Mouse (Mus musculus) forebrain, postnatal 0 days (tissue): ENCODE results near the gene Cbl. TPM values are rescaled to one million over a fixed set of nuclear protein-coding genes. Genes with fewer than 3 reads are reported as not detected.
A peak's percentile ranks its signal among the peaks of the same experiment; 100 is the strongest.

ENCODE experiments used
- ATAC-seq: fragments of 200-750 bp; cut with Nextera tagmentation; 2 replicates; pipeline ENCODE4 v1.8.0; 2017; ENCODE audit warnings: mild to moderate bottlenecking, moderate library complexity
- DNase-seq: peaks from one replicate; pipeline ENCODE4 v3.0.0-alpha.2; 2015
- H3K27ac ChIP-seq: fragments of 300-500 bp; sonication (generic); 2 replicates; pipeline ENCODE4 v1.5.1; 2014; ENCODE audit warnings: low read depth, mild to moderate bottlenecking, antibody characterized with exemption, low read length, moderate library complexity, mixed read lengths
- H3K27me3 ChIP-seq: fragments of 300-500 bp; sonication (generic); 2 replicates; pipeline ENCODE4 v1.6.1; 2014; ENCODE audit warnings: mild to moderate bottlenecking, low read length, mixed read lengths; ENCODE audit not compliant: insufficient read depth
- H3K36me3 ChIP-seq: fragments of 300-500 bp; sonication (generic); 2 replicates; pipeline ENCODE4 v1.6.1; 2014; ENCODE audit warnings: mild to moderate bottlenecking, moderate library complexity; ENCODE audit not compliant: insufficient read depth
- H3K4me1 ChIP-seq: fragments of 300-500 bp; sonication (generic); 2 replicates; pipeline ENCODE4 v1.6.1; 2014; ENCODE audit warnings: antibody characterized with exemption; ENCODE audit not compliant: insufficient read depth
- H3K4me2 ChIP-seq: fragments of 300-500 bp; sonication (generic); 2 replicates; pipeline ENCODE4 v1.6.1; 2014; ENCODE audit warnings: low read depth, mild to moderate bottlenecking, moderate library complexity
- H3K4me3 ChIP-seq: fragments of 300-500 bp; sonication (generic); 2 replicates; pipeline ENCODE4 v1.5.1; 2014; ENCODE audit warnings: low read depth, low read length, mixed read lengths
- H3K9ac ChIP-seq: fragments of 300-500 bp; sonication (generic); 2 replicates; pipeline ENCODE4 v1.6.1; 2014; ENCODE audit warnings: mild to moderate bottlenecking
- H3K9me3 ChIP-seq: fragments of 300-500 bp; sonication (generic); 2 replicates; pipeline ENCODE4 v1.6.1; 2016; ENCODE audit warnings: low read length
- CTCF ChIP-seq: sonication (generic); IDR thresholded peaks from 2 replicates; pipeline ENCODE4 v1.5.1; 2016; ENCODE audit warnings: antibody characterized with exemption, control low read depth, low read depth
- WGBS: fragments of 180-500 bp; shearing (Covaris S2); extraction: QIAGEN DNeasy Blood & Tissue Kit; methylation state at CpG from one replicate; pipeline ENCODE4 v1.1.7; 2014; 5-methylcytosine and 5-hydroxymethylcytosine counted together
- polyA plus RNA-seq: library from polyadenylated mRNA; unstranded; fragments of >200 nt; fragmentation: Nextera tagmentation; extraction: Ambion mirVana; gene quantifications from 2 replicates; pipeline ENCODE4 v1.2.1, GENCODE M21; 2015
- total RNA-seq: library from RNA; depleted of rRNA; stranded (reverse); fragments of >200 nt; gene quantifications from 2 replicates; pipeline ENCODE4 v1.2.3, GENCODE M21; 2014

The Cbl gene
- total and polyA plus RNA-seq, 2 experiments from 2014 or later = 14.4 to 24.4 TPM

DNA sequence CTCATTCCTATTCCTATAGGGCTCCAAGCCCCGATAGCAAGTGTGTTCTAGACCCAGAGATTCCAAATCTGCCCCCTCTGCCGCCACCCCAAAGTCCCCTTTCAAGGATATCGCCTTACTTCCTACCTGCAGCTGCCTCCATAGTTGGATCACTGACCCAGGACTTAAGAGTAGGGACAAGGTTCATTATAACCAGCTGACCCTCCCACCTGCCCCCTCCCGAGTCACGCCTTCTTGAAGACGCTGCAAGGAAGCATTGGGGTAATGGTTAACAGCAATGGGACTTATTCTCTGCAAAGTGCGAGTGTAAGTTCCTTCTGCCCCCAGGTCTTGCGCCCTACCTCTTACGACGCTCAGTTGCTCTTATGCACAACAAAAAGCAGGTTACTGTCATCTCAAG lies 17.5 kb upstream of the Cbl start, which contains the start of gene Pdzd3:
Gene Pdzd3, minus strand, starts transcription at position 158 of the 400 bp plus-strand sequence.
- H3K9me3 ChIP-seq = no peaks in the 10 kb centered on the region
- H3K27me3 ChIP-seq = no peaks in the 10 kb centered on the region
- no peaks in the 10 kb centered on the region; the same call in 1 of the 2 replicates for H3K36me3 ChIP-seq
- DNase-seq (no peak), ATAC-seq (no peak)
- H3K9ac ChIP-seq = no peak within 1 kb of the TSS
- 0 out of 2 replicates have a peak within 1 kb of the TSS, but pooled peaks have one; percentile 29 for H3K27ac ChIP-seq
- H3K4me2 ChIP-seq = no peak within 1 kb of the TSS
- H3K4me3 ChIP-seq = no peak within 1 kb of the TSS
- no peak for TF ChIP-seq CTCF
- 89% methylated on average over 10 of the region's 10 CpGs for WGBS
- H3K4me1 ChIP-seq = peaks cover 12% of the 10 kb centered on the region

DNA sequence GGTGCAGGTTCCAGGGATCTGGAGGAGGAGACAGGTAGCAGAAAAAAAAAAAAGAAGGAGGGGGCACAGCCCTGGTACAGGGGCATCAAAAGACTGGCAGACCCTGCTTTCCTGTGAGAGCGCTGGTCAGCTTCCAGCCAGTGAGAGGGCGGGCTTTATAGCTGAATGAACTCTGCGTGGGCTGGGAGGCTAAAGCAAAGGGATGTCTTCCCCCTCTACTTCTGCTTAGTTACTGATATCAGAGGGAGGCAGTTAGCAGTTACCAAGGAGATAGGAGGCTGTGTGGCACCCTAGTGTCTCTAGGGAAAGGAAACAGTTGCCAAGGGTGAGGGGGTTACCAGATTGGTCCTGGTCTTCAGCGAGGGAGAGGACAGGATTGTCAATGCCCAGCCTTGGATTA lies 16.6 kb upstream of the Cbl start:
- Histone ChIP-seq H3K9ac (no peak overlapping the region), H3K27me3 (no peaks in the 10 kb centered on the region), H3K9me3 (no peaks in the 10 kb centered on the region), H3K36me3 (no peaks in the 10 kb centered on the region; the same call in 1 of the 2 replicates), H3K4me1 (peaks cover 12% of the 10 kb centered on the region), H3K27ac (0 out of 2 replicates have a peak overlapping the region, but pooled peaks have one; percentile 29), H3K4me3 (no peak overlapping the region), H3K4me2 (no peak overlapping the region)
- WGBS = 34% methylated on average over 4 of the region's 4 CpGs
- DNase-seq = peak; percentile 45
- no peak for TF ChIP-seq CTCF
- ATAC-seq = peak; percentile 71

DNA sequence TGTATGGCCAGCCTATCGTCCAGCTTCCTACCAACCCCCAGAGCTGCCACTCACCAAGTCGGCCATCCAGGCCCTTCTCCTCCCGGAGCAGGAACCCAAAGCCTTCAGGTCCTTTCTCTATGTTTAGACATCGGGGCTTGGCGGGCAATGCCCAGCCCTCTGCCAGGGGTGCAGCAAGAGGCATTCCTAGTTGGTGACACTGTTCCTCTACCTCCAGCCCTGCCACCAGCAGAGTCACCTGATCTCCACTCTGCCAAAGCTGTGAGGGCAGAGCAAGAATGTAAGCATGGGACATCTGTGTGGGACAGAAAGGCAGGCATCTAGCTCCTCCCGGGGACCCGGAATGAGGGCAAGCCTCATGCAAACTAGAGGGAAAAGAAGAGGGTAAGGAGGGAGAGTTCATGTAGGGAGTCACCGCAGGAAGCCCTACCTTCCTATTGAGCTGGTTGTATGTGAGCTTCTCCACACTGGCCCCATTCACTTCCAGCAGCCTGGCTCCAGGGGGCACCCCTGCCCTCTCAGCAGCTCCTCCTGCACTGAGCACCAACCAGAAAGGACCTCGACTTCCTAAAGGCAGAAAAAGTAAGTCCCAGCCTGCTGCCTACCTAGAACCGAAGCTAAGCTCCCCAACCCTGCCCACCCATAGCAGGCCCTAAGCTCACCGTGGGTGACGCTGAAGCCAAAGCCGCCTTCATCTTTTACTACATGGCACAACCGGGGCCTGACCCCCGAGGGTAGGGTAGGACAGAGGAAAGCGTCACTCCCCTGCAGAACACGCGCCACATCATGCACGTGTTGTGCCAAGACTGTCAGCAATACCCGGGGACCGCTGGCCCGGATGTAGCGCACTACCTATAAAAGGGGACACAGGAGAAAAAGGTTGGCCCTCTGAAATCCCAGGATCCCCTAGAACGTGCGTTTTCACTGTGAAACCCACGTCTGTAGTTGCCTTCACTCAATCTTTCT lies 15.6 kb upstream of the Cbl start:
- WGBS = 50% methylated on average over 26 of the region's 26 CpGs
- H3K27ac ChIP-seq = 0 out of 2 replicates have a peak overlapping the region, but pooled peaks have one; percentile 29
- peak; percentile 62 for TF ChIP-seq CTCF
- H3K36me3 ChIP-seq = no peaks in the 10 kb centered on the region; the same call in 1 of the 2 replicates
- peak; percentile 81 for ATAC-seq
- no peak overlapping the region for H3K4me2 ChIP-seq
- H3K9me3 ChIP-seq = no peaks in the 10 kb centered on the region
- H3K27me3 ChIP-seq = no peaks in the 10 kb centered on the region
- no peak overlapping the region for H3K9ac ChIP-seq
- DNase-seq = peak; percentile 50
- no peak overlapping the region for H3K4me3 ChIP-seq
- peaks cover 4% of the 10 kb centered on the region; the same call in 1 of the 2 replicates for H3K4me1 ChIP-seq

DNA sequence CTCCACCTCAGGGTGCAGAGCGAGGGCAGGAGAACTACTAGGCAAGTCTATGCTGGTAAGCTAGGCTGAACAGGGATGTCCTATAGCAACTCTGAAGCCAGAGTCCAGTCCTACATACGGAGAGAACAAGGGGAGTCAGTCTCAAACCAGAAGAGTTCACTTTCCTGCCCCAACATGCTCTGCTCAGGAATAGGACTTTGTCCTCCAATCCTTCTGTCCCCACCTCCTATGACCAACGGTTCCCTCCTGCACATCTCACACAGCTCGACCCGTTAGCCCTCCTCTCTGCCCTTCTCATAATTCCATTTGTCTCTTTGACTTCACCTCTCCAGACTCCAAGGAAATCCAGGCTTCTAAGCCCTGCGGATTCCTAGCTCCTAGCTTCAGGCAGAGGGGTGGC lies 14.1 kb upstream of the Cbl start:
- H3K4me1 ChIP-seq = peaks cover 4% of the 10 kb centered on the region; the same call in 1 of the 2 replicates
- H3K9ac ChIP-seq = no peak overlapping the region
- H3K27ac ChIP-seq = no peak overlapping the region
- no peaks in the 10 kb centered on the region; the same call in 1 of the 2 replicates for H3K36me3 ChIP-seq
- TF ChIP-seq CTCF = no peak
- ATAC-seq (no peak), DNase-seq (no peak)
- 88% methylated on average over 6 of the region's 6 CpGs for WGBS
- H3K4me2 ChIP-seq = no peak overlapping the region
- H3K4me3 ChIP-seq = no peak overlapping the region
- H3K9me3 ChIP-seq = no peaks in the 10 kb centered on the region
- no peaks in the 10 kb centered on the region for H3K27me3 ChIP-seq

DNA sequence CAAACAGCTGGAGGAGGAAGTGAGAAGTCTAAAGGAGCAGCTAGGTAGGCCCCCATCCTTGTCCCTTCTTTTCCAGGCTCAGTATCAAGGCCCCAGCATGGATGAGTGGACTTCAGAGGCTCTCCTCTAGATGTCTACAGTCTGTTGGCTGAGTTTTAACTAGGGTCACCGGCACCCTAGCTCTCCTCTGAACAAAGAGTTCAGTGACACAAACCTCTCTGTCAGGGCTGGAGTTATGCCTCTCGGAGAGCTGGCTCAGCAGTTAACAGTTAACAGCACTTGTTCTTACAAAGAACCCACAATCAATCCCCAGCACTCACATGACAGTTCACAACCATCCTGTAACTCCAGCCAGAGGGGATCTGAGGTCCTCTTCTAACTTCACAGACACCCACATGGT lies 9.8 kb upstream of the Cbl start:
- Histone ChIP-seq H3K27me3 (no peaks in the 10 kb centered on the region), H3K36me3 (no peaks in the 10 kb centered on the region), H3K27ac (no peak overlapping the region), H3K4me1 (no peaks in the 10 kb centered on the region), H3K9me3 (no peaks in the 10 kb centered on the region), H3K4me3 (no peak overlapping the region), H3K9ac (no peak overlapping the region), H3K4me2 (no peak overlapping the region)
- TF ChIP-seq CTCF = no peak
- 61% methylated on average over 2 of the region's 2 CpGs for WGBS
- ATAC-seq = no peak
- DNase-seq = no peak

DNA sequence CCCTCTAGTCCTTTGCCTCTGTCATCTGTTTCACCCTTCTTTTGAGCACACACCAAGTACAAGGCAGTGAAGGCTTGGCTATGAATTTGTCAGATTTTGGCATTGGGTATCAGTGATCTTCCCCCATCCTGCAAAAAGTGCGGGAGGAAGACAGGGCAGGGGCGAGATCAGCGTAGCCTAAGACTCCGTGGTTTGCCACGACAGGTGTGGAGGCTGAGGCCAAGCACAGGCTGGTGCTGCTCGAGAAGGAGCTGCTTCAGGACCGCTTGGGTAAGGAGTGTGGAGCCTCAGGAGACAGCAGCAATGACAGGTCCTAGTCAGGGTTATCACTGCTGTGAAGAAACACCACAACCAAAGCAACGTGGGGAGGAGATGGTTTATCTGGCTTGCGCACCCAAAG lies 7.6 kb upstream of the Cbl start:
- Histone ChIP-seq H3K27me3 (no peaks in the 10 kb centered on the region), H3K27ac (no peak overlapping the region), H3K9ac (no peak overlapping the region), H3K36me3 (no peaks in the 10 kb centered on the region), H3K9me3 (no peaks in the 10 kb centered on the region), H3K4me3 (no peak overlapping the region), H3K4me1 (no peaks in the 10 kb centered on the region), H3K4me2 (no peak overlapping the region)
- no peak for DNase-seq
- TF ChIP-seq CTCF = no peak
- ATAC-seq = no peak
- WGBS = 78% methylated on average over 9 of the region's 9 CpGs

DNA sequence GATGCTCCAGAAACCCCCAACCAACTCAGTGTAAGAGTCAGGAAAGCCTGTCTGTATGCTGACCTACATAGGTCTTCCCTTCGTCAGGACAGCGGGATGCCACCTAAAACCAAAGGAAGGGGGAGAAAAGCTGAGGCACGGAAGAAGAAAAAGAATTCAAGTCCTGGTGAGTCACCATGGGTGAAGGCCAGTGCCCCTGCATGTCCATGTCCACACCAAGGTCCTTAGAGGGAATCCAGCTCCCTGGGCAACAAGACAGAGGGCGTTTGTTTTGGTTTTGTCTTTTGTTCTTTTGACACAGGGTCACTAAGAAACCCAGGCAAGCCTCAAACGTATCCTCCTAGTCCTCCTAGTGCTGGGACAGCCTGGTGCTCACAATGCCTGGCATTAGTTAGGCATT lies 7.1 kb upstream of the Cbl start:
- TF ChIP-seq CTCF = no peak
- no peak overlapping the region for H3K9ac ChIP-seq
- H3K9me3 ChIP-seq = no peaks in the 10 kb centered on the region
- 49% methylated on average over 5 of the region's 5 CpGs for whole genome bisulfite sequencing
- no peaks in the 10 kb centered on the region for H3K27me3 ChIP-seq
- ATAC-seq (no peak), DNase-seq (no peak)
- H3K27ac ChIP-seq = no peak overlapping the region
- H3K4me1 ChIP-seq = no peaks in the 10 kb centered on the region
- no peaks in the 10 kb centered on the region for H3K36me3 ChIP-seq
- no peak overlapping the region for H3K4me3 ChIP-seq
- no peak overlapping the region for H3K4me2 ChIP-seq
